In genomic region chr9:21510689-21511015, GRCm38 (mm10) we compare ENCODE assay signal across 7 mouse cellular contexts. TPM values are rescaled to one million over a fixed set of nuclear protein-coding genes. Genes with fewer than 3 reads are reported as not detected.
DNase-seq lines count a peak whose midpoint lies in the region; ATAC-seq and TF ChIP-seq lines count a peak whose summit lies in the region.

No protein-coding gene starts in this region.

- no peak for DNase-seq in lung, embryonic 14.5 days
- no peak for DNase-seq in lung, postnatal 10 days
- no peak for DNase-seq in forebrain, embryonic 10.5 days (ENCODE audit: extremely low spot score, low spot score)
- no peak for DNase-seq in limb, embryonic 14.5 days (ENCODE audit: low spot score)
- DNase-seq in retina, embryonic 14.5 days (ENCODE audit: low spot score): no peak
- no peak for DNase-seq in gastrocnemius, postnatal 25 days

- TF ChIP-seq CTCF in lung, embryonic 14.5 days (IDR thresholded peaks at IDR 0.05; ENCODE audit: low read depth): no peak
- no peak for TF ChIP-seq CTCF in small intestine, adult 2 months (IDR thresholded peaks at IDR 0.05; ENCODE audit: extremely low read depth, insufficient read length, insufficient replicate concordance, low read depth, low read length)

- WGBS in lung, embryonic 14.5 days: 3% methylated on average over 7 of the region's 7 CpGs
- WGBS in forebrain, embryonic 10.5 days: 6% methylated on average over 7 of the region's 7 CpGs
- 4% methylated on average over 7 of the region's 7 CpGs for WGBS in limb, embryonic 14.5 days
- 5% methylated on average over 7 of the region's 7 CpGs for WGBS in small intestine, adult 2 months

- H3K36me3 ChIP-seq in lung, embryonic 14.5 days (ENCODE audit: insufficient read depth): peaks cover 33% of the 10 kb centered on the region
- peaks cover 36% of the 10 kb centered on the region for H3K36me3 ChIP-seq in forebrain, embryonic 10.5 days (replicated peaks)
- peaks cover 33% of the 10 kb centered on the region for H3K36me3 ChIP-seq in limb, embryonic 14.5 days (ENCODE audit: control insufficient read depth, insufficient read depth, low read length)
- H3K36me3 ChIP-seq in small intestine, adult 2 months (ENCODE audit: control insufficient read depth, insufficient read depth, low read length): peaks cover 24% of the 10 kb centered on the region

- H3K9me3 ChIP-seq in lung, embryonic 14.5 days (ENCODE audit: low read depth, low read length): no peaks in the 10 kb centered on the region
- H3K9me3 ChIP-seq in forebrain, embryonic 10.5 days: peaks cover 4% of the 10 kb centered on the region; the same call in 1 of the 2 replicates
- no peaks in the 10 kb centered on the region for H3K9me3 ChIP-seq in limb, embryonic 14.5 days (ENCODE audit: control insufficient read depth, low read length)

- H3K4me1 ChIP-seq in lung, embryonic 14.5 days (ENCODE audit: insufficient read depth): peaks cover 5% of the 10 kb centered on the region; the same call in 1 of the 2 replicates
- peaks cover 23% of the 10 kb centered on the region for H3K4me1 ChIP-seq in forebrain, embryonic 10.5 days
- H3K4me1 ChIP-seq in limb, embryonic 14.5 days (ENCODE audit: control insufficient read depth, insufficient read depth, low read length): peaks cover 7% of the 10 kb centered on the region
- H3K4me1 ChIP-seq in small intestine, adult 2 months (ENCODE audit: control insufficient read depth, insufficient read depth, insufficient read length, low read length): peaks cover 6% of the 10 kb centered on the region

- peak overlapping the region; percentile 67 for H3K9ac ChIP-seq in lung, embryonic 14.5 days
- H3K9ac ChIP-seq in limb, embryonic 14.5 days (ENCODE audit: low read depth, low read length, severe bottlenecking): peak overlapping the region; percentile 66; the same call in 1 of the 2 replicates

- H3K4me2 ChIP-seq in lung, embryonic 14.5 days: peak overlapping the region; percentile 73
- H3K4me2 ChIP-seq in limb, embryonic 14.5 days (replicated peaks; ENCODE audit: low read depth, low read length, severe bottlenecking): peak overlapping the region; percentile 83

- H3K4me3 ChIP-seq in lung, embryonic 14.5 days (ENCODE audit: low read depth, low read length): peak overlapping the region; percentile 72
- H3K4me3 ChIP-seq in forebrain, embryonic 10.5 days: peak overlapping the region; percentile 80
- H3K4me3 ChIP-seq in limb, embryonic 14.5 days (replicated peaks; ENCODE audit: low read length): peak overlapping the region; percentile 72
- H3K4me3 ChIP-seq in small intestine, adult 2 months (ENCODE audit: low read depth, low read length): peak overlapping the region; percentile 78

- H3K27me3 ChIP-seq in lung, embryonic 14.5 days (ENCODE audit: insufficient read depth, low read length): no peaks in the 10 kb centered on the region
- H3K27me3 ChIP-seq in forebrain, embryonic 10.5 days (ENCODE audit: poor library complexity, severe bottlenecking): no peaks in the 10 kb centered on the region
- H3K27me3 ChIP-seq in limb, embryonic 14.5 days (ENCODE audit: control insufficient read depth, insufficient read depth, low read length): no peaks in the 10 kb centered on the region
- no peaks in the 10 kb centered on the region for H3K27me3 ChIP-seq in small intestine, adult 2 months (ENCODE audit: control insufficient read depth, insufficient read depth, low read length)

- H3K27ac ChIP-seq in lung, embryonic 14.5 days (ENCODE audit: low read depth): peak overlapping the region; percentile 89
- H3K27ac ChIP-seq in forebrain, embryonic 10.5 days: peak overlapping the region; percentile 95
- H3K27ac ChIP-seq in limb, embryonic 14.5 days (replicated peaks; ENCODE audit: low read depth, low read length): peak overlapping the region; percentile 87
- no peak overlapping the region for H3K27ac ChIP-seq in small intestine, adult 2 months (ENCODE audit: insufficient read depth, low read depth, low read length)

- ATAC-seq in lung, embryonic 14.5 days (ENCODE audit: insufficient read depth): no peak
- ATAC-seq in limb, embryonic 14.5 days (ENCODE audit: low FRiP score, low read depth): no peak

- no peak for TF ChIP-seq POLR2A in limb, embryonic 14.5 days (IDR thresholded peaks at IDR 0.05; ENCODE audit: borderline replicate concordance, extremely low read depth, insufficient read depth, insufficient read length)
- TF ChIP-seq POLR2A in small intestine, adult 2 months (IDR thresholded peaks at IDR 0.05; ENCODE audit: low read depth, low read length): no peak

RNA-seq across cellular contexts. Expression of gene Tmed1, which starts 0.6 kb away (rescaled TPM):
- 106 and 108 TPM in 2 replicates for polyA plus RNA-seq in lung, embryonic 14.5 days (2014; fragmentation: Nextera tagmentation; extraction: Ambion mirVana)
- polyA plus RNA-seq in forebrain, embryonic 10.5 days (2016; fragmentation: Nextera tagmentation; extraction: Ambion mirVana): 116 and 119 TPM in 2 replicates
- 96.0 and 101 TPM in 2 replicates for polyA plus RNA-seq in limb, embryonic 14.5 days (2012; rRNA removed)
- 116 and 119 TPM in 2 replicates for polyA plus RNA-seq in limb, embryonic 14.5 days (2014; fragmentation: Nextera tagmentation; extraction: Ambion mirVana)
- polyA plus RNA-seq in small intestine, adult 2 months (2012; rRNA removed): 7.5 and 10.8 TPM in 2 replicates
- total RNA-seq in gastrocnemius, postnatal 25 days (2021): 10 to 100 TPM; 27.6 to 28.1 TPM

RNA-seq across cellular contexts. Expression of gene AB124611, which starts 15.3 kb away (rescaled TPM):
- 3.0 and 3.8 TPM in 2 replicates for polyA plus RNA-seq in lung, embryonic 14.5 days (2014; fragmentation: Nextera tagmentation; extraction: Ambion mirVana)
- polyA plus RNA-seq in forebrain, embryonic 10.5 days (2016; fragmentation: Nextera tagmentation; extraction: Ambion mirVana): 4.4 and 5.1 TPM in 2 replicates
- polyA plus RNA-seq in limb, embryonic 14.5 days (2012; rRNA removed): 2.3 and 2.5 TPM in 2 replicates
- polyA plus RNA-seq in limb, embryonic 14.5 days (2014; fragmentation: Nextera tagmentation; extraction: Ambion mirVana): 2.9 and 3.3 TPM in 2 replicates
- 1.2 and 1.4 TPM in 2 replicates for polyA plus RNA-seq in small intestine, adult 2 months (2012; rRNA removed)
- total RNA-seq in gastrocnemius, postnatal 25 days (2021): under 1 TPM; 0.56 to 0.67 TPM

RNA-seq across cellular contexts. Expression of gene Carm1, which starts 36.0 kb away (rescaled TPM):
- polyA plus RNA-seq in lung, embryonic 14.5 days (2014; fragmentation: Nextera tagmentation; extraction: Ambion mirVana): 69.4 and 76.5 TPM in 2 replicates
- polyA plus RNA-seq in forebrain, embryonic 10.5 days (2016; fragmentation: Nextera tagmentation; extraction: Ambion mirVana): 58.3 and 59.8 TPM in 2 replicates
- polyA plus RNA-seq in limb, embryonic 14.5 days (2012; rRNA removed): 171 and 242 TPM in 2 replicates
- 71.5 and 80.3 TPM in 2 replicates for polyA plus RNA-seq in limb, embryonic 14.5 days (2014; fragmentation: Nextera tagmentation; extraction: Ambion mirVana)
- polyA plus RNA-seq in small intestine, adult 2 months (2012; rRNA removed): 31.7 and 63.4 TPM in 2 replicates
- 10 to 100 TPM; 58.2 to 60.9 TPM for total RNA-seq in gastrocnemius, postnatal 25 days (2021)
